Mouse (Mus musculus) megakaryocyte, embryonic 14.5 days (primary cell): ENCODE results near the gene Gm17387. TPM values are rescaled to one million over a fixed set of nuclear protein-coding genes. Genes with fewer than 3 reads are reported as not detected.
A peak's percentile ranks its signal among the peaks of the same experiment; 100 is the strongest.

Experiments used
- H3K27me3 ChIP-seq: replicated peaks from 2 replicates; pipeline ENCODE3; 2012; ENCODE audit warnings: inconsistent platforms
- H3K36me3 ChIP-seq: replicated peaks from 2 replicates; pipeline ENCODE3; 2012; ENCODE audit warnings: low read length, inconsistent platforms, mixed read lengths
- H3K4me1 ChIP-seq: 2 replicates; pipeline ENCODE4 v1.6.1; 2012; ENCODE audit warnings: inconsistent platforms
- H3K4me3 ChIP-seq: replicated peaks from 2 replicates; pipeline ENCODE3; 2012; ENCODE audit warnings: moderate library complexity, mild to moderate bottlenecking, inconsistent platforms
- H3K9me3 ChIP-seq: 2 replicates; pipeline ENCODE4 v1.6.1; 2012; ENCODE audit warnings: inconsistent platforms
- FLI1 ChIP-seq: IDR thresholded peaks from 2 replicates; pipeline ENCODE4 v1.6.1; 2012; ENCODE audit warnings: low read length, inconsistent platforms, mixed read lengths
- GATA1 ChIP-seq: IDR thresholded peaks from 3 replicates; pipeline ENCODE4 v1.6.1; 2012; ENCODE audit warnings: mixed read lengths, low read length, inconsistent platforms, borderline replicate concordance
- polyA plus RNA-seq: library from polyadenylated mRNA; stranded (reverse); fragments of >175 nt; gene quantifications from 2 replicates; pipeline ENCODE4 v1.2.3, GENCODE M21; 2012; ENCODE audit warnings: low replicate concordance; ENCODE audit not compliant: insufficient read depth

Gene Gm17387
- polyA plus RNA-seq: not detected in 2 replicates

DNA sequence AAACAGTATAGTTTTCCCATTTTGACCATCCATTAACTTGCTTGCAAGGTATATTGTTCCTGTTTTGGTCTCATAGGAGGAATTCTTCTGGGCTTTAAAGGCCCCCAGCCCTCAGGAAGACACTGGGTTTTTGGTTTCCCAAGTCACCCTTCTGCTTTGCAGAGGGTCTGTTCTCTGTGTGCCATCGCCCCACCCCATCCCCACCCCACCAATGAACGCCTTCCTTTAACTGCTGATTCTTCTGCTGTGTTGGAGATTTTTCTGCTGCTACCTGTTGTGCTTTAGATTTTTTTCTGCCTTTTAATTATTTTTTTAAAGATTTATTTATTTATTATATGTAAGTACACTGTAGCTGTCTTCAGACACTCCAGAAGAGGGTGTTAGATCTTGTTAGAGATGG, at the start of gene Gm17387:
Gene Gm17387 (plus strand): TSS at position 301 of the 400 bp plus-strand sequence.
- TF ChIP-seq FLI1: no peak
- TF ChIP-seq GATA1: no peak
- no peak within 1 kb of the TSS for H3K4me3 ChIP-seq
- peaks cover 3% of the 10 kb centered on the region for H3K27me3 ChIP-seq

DNA sequence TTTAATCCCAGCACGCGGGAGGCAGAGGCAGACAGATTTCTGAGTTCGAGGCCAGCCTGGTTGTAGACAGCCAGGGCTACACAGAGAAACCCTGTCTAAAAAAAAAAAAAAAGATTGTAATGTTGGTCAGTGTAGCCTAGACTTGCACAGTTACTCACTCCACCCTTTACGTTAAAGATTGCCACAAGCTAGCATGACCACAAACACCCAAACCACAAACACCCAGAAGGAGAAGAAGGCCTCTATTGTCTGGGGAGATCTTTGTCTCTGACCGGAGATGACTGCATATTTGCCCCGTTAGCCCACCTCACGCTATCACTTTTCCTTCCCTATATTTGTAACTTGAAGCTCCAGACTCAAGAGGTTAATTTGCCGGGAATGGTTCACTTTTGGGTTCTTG, 47.2 kb upstream of the Gm17387 start:
- Histone ChIP-seq H3K4me1 (peaks cover 57% of the 10 kb centered on the region), H3K36me3 (peaks cover 10% of the 10 kb centered on the region), H3K27me3 (no peaks in the 10 kb centered on the region), H3K9me3 (peaks cover 6% of the 10 kb centered on the region), H3K4me3 (peak overlapping the region; percentile 33)
- TF ChIP-seq FLI1: no peak
- TF ChIP-seq GATA1: no peak

More for the DNA sequence above, at the start of gene Gm17387:
- Histone ChIP-seq H3K9me3 (no peaks in the 10 kb centered on the region), H3K4me1 (peaks cover 55% of the 10 kb centered on the region), H3K36me3 (no peaks in the 10 kb centered on the region)

DNA sequence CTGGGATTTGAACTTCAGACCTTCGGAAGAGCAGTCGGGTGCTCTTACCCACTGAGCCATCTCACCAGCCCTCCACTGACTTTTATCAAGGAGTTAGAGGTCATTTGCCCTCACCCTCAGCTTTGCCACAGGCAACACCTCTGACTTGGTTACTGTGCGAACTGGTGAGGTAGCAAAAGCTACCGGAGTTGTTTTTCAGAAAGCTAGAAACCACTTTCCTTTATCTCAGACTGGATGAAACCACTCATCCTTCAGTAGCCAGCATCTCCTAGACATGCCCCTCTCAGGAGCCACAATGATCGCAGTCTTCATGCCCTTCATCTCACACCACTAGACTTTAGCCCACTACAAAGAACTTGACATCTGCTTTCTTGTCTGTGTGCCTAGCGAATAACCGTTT, 46.0 kb upstream of the Gm17387 start:
- Histone ChIP-seq H3K4me1 (peaks cover 65% of the 10 kb centered on the region), H3K27me3 (no peaks in the 10 kb centered on the region), H3K36me3 (peaks cover 10% of the 10 kb centered on the region), H3K9me3 (peaks cover 6% of the 10 kb centered on the region), H3K4me3 (no peak overlapping the region)
- TF ChIP-seq FLI1 (no peak), GATA1 (no peak)

DNA sequence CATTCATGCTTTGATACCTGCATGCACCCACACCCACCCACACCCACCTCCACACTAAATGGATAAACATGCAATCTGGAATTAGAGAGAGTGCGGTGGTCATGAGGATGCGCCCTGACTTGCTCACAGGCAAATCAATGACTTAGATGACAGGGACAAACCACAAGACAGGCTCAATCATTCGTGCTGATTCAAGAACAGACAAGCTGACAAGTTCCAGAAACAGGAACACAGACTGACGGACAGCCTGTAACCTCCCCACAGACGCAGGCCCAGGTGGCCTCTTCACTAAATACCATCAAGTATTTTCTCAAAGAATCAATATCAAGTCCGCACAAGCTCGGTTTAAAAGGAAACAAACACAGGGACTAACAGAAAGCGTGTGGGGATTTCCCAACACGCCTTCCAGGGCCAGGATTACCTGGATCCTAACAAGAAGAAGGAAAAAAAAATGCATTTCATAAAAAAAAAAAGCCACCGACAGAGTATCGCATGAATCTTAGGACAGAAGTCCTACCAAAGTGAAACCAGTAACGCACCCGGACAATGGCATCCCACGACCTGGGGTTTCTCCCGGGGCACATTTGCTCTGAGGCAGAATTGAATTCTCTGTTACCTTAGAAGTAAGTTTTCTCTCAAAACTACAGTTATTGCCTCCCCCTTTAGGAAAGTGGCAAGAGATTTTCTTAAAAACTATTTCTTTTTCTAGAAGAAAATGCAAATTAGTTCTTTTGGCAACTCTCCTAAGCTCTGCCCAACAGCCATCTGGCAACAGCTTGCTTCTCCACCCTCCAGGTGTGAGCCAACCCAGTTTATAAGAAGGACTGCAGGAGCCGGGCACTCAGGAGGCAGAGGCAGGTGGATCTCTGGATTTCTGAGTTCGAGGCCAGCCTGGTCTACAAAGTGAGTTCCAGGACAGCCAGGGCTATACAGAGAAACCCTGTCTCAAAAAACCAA, 41.5 kb upstream of the Gm17387 start:
- Histone ChIP-seq H3K4me3 (no peak overlapping the region), H3K4me1 (peaks cover 80% of the 10 kb centered on the region), H3K27me3 (no peaks in the 10 kb centered on the region), H3K36me3 (peaks cover 10% of the 10 kb centered on the region), H3K9me3 (peaks cover 6% of the 10 kb centered on the region)
- TF ChIP-seq FLI1 (no peak), GATA1 (no peak)

DNA sequence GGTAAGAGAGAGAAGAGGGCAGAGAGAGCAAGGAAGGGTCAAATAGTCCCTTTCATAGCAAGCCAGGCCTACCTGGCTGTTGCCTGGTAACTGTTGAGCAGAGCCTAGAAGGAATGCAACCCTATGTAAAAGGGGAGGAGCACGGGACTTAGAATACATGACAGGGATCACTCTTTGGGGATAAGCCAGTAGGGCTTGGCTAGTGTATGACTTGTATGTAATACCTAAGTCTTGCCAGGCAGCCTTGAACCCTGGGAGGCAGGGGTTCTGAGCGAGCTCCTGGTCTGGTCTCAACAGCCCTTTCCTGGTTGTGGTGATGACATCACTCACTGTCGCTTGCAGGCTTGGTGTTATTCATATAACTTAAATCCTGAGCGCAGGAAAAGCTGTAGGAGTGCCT, 39.9 kb upstream of the Gm17387 start:
- TF ChIP-seq GATA1 (no peak), FLI1 (no peak)
- Histone ChIP-seq H3K27me3 (no peaks in the 10 kb centered on the region), H3K4me3 (no peak overlapping the region), H3K9me3 (peaks cover 6% of the 10 kb centered on the region), H3K4me1 (peaks cover 68% of the 10 kb centered on the region), H3K36me3 (peaks cover 7% of the 10 kb centered on the region)

DNA sequence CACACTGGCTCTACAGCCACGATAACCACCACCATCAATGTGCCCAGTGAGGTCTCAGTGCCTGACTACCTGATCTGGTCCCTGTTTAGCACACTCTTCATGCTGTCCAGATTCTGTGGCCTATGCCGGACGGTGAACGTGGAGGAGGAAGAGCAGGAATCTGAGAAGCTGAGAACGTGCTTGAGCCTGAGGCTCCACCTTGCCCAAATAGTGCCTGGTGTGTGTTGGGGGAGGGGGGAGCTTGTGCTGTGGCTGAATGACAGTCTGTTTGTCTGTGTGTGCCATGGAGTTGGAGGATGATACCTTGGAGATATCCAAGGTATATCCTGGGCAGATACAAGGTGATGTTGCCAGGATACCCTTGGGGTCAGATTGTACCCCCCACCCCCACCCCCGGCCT, 38.7 kb upstream of the Gm17387 start:
- H3K9me3 ChIP-seq: peaks cover 6% of the 10 kb centered on the region
- H3K36me3 ChIP-seq: peaks cover 7% of the 10 kb centered on the region
- H3K4me1 ChIP-seq: peaks cover 73% of the 10 kb centered on the region
- H3K4me3 ChIP-seq: peak overlapping the region; percentile 90
- H3K27me3 ChIP-seq: no peaks in the 10 kb centered on the region
- TF ChIP-seq FLI1 (no peak), GATA1 (no peak)

DNA sequence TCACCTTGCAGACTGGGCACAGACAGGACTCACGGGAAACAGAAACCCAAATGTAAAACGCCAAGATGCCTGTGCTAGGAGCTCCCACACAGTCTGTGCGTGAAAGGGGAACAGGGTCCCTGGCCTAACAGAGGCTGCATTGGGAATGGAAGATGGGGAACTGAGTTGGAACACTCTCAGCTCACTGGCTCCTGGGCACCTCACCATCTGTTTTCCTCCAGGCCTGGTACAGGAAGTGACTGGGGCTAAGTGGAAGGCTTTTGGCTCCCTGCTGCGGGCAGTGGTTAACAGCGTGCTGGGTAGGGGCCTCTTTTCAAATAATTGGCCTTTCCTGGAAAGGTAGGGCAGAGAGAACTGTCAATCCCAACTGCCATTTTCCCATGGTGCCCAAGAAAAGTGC, 38.3 kb upstream of the Gm17387 start:
- Histone ChIP-seq H3K36me3 (peaks cover 7% of the 10 kb centered on the region), H3K27me3 (no peaks in the 10 kb centered on the region), H3K4me1 (peaks cover 73% of the 10 kb centered on the region), H3K4me3 (peak overlapping the region; percentile 90), H3K9me3 (peaks cover 6% of the 10 kb centered on the region)
- TF ChIP-seq FLI1 (no peak), GATA1 (no peak)

DNA sequence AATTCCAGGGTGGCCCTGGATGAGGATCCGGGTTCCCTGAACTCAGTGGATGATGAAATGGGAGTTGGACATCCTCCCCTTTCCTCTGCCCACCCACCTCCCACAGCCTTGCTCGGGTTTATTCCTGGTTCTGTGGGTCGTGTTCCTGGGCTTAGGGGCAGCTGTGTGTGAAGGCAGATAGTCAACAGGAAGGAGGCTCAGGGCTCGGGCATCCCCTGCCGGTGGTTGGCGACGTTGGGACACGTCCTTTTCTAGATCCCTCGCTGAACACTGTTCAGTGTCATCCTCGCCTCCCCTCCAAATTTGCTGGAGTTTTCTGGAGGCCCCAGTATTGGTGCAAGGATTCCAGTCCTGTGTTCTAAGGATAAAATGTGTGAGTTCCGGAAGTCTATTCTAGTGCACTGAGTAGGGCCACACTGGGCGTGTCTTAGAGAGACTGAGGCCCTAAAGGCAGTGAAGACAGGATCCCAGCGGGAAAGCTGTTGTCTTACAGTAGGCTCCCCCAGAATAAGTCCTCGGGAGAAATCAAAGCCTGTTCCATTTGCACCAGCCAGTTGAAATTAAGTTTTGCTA, 37.7 kb upstream of the Gm17387 start:
- peaks cover 68% of the 10 kb centered on the region for H3K4me1 ChIP-seq
- H3K9me3 ChIP-seq: peaks cover under 1% of the 10 kb centered on the region; the same call in 1 of the 2 replicates
- TF ChIP-seq FLI1 (no peak), GATA1 (no peak)
- H3K4me3 ChIP-seq: peak overlapping the region; percentile 90
- H3K27me3 ChIP-seq: no peaks in the 10 kb centered on the region
- H3K36me3 ChIP-seq: peaks cover 1% of the 10 kb centered on the region

DNA sequence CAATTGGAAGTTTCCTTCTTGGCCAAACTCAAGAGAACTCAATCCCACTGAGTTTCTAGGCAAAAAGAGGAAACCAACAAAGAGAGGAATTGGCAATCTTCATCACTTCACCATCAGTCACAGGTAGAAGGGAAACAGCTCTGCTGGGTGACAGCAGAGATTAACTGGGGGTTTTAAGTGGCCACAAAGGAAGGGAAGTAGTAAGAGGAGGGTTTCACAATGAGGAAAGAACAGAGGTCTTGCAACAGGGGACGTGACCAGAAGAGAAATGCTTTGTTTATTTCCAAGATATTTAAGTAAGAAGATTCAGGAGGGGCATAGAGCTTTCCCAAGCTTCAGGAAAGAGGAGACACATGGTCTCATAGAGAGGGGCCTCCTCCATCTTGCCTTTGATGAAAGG, 31.1 kb upstream of the Gm17387 start:
- no peaks in the 10 kb centered on the region for H3K36me3 ChIP-seq
- no peaks in the 10 kb centered on the region for H3K27me3 ChIP-seq
- H3K4me1 ChIP-seq: peaks cover 40% of the 10 kb centered on the region
- no peak overlapping the region for H3K4me3 ChIP-seq
- no peak for TF ChIP-seq GATA1
- no peak for TF ChIP-seq FLI1
- H3K9me3 ChIP-seq: no peaks in the 10 kb centered on the region
